Mouse (Mus musculus): ENCODE measurements at regions not wholly inside any gene's neighbourhood (a gene's known extent, or its start where the extent isn't known, plus 50 kb on each side); places are given as distances from the start of the nearest gene placed in this dataset.

DNA sequence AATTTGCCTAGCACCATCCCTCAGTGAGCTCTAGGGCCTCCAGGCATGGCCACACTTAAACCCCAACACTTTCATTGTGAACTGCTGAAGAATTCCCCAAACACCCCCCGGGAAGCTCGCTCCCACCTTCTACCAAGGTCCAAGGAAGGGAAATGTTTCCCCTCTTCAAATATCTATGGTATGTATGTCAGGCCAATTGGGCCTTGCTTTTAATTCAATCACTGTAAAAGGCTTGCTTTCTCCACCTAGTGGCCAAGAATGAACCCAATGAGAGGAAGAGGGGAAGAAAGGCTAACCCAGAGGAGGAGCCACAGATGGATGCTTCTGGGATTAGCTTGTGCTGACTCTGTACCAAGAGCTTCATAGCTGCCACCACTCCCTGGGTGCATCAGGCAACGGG, 336.3 kb upstream of the Tgfbr2 start:
- no peaks in the 10 kb centered on the region for H3K4me1 ChIP-seq (ENCODE audit: control insufficient read depth, insufficient read depth, insufficient read length, low read length)
- H3K27ac ChIP-seq (replicated peaks; ENCODE audit: low read depth, low read length) = no peak overlapping the region

GRCm38 (mm10) chr9:116507756-116508155, 332.6 kb upstream of the Tgfbr2 start:
- no peaks in the 10 kb centered on the region for H3K4me1 ChIP-seq (ENCODE audit: control insufficient read depth, insufficient read depth, insufficient read length, low read length)

More for the DNA sequence above, 336.3 kb upstream of the Tgfbr2 start:
- no peak overlapping the region for H3K4me3 ChIP-seq (ENCODE audit: insufficient read depth, low read depth, low read length)

DNA sequence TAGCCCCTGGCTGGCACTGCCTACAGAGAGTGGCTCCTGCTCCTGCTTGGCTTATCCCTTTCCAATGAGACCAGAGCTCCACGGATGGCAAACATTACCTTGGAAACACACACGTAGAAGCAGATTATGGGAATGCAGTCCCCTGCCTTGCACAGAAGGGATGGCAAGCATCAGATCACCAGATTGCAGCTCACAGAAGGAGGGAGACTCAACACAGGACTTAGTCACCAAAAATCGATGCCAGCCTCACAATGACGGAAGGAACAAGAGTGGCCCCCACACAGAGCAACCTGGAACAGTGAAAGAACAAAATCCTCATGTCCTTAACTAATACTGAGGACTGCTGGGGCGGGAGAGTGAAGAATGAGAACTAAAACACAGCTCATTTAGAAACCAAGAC, 327.7 kb upstream of the Tgfbr2 start:
- Histone ChIP-seq H3K4me3 (ENCODE audit: insufficient read depth, low read depth, low read length) (no peak overlapping the region), H3K4me1 (ENCODE audit: control insufficient read depth, insufficient read depth, insufficient read length, low read length) (no peaks in the 10 kb centered on the region), H3K27ac (replicated peaks; ENCODE audit: low read depth, low read length) (no peak overlapping the region)

More at GRCm38 (mm10) chr9:116507756-116508155, 332.6 kb upstream of the Tgfbr2 start:
- H3K27ac ChIP-seq (replicated peaks; ENCODE audit: low read depth, low read length) = no peak overlapping the region
- H3K4me3 ChIP-seq (ENCODE audit: insufficient read depth, low read depth, low read length) = no peak overlapping the region

GRCm38 (mm10) chr9:116500951-116501350, 325.8 kb upstream of the Tgfbr2 start:
- no peaks in the 10 kb centered on the region for H3K4me1 ChIP-seq (ENCODE audit: control insufficient read depth, insufficient read depth, insufficient read length, low read length)
- no peak overlapping the region for H3K27ac ChIP-seq (replicated peaks; ENCODE audit: low read depth, low read length)
- no peak overlapping the region for H3K4me3 ChIP-seq (ENCODE audit: insufficient read depth, low read depth, low read length)

DNA sequence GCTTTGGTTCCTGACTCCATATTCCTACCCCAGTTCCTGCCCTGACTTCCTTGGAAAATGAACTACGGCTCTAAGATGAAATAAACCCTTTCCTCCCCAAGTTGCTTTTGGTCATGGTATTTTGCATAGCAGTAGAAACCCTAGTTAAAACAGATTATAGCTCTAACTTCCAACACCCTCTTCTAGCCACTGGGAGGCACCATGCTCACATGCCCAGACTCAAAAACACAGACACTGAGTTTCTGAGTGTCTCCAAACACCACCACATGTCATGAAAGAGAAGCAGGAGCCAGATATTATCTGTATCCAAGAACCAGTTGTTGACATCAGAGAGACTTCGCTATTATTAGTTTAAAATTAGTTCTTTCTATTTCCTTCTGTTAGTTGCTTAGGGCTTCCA, 316.1 kb upstream of the Tgfbr2 start:
- Histone ChIP-seq H3K4me1 (ENCODE audit: control insufficient read depth, insufficient read depth, insufficient read length, low read length) (no peaks in the 10 kb centered on the region), H3K27ac (replicated peaks; ENCODE audit: low read depth, low read length) (no peak overlapping the region), H3K4me3 (ENCODE audit: insufficient read depth, low read depth, low read length) (no peak overlapping the region)

DNA sequence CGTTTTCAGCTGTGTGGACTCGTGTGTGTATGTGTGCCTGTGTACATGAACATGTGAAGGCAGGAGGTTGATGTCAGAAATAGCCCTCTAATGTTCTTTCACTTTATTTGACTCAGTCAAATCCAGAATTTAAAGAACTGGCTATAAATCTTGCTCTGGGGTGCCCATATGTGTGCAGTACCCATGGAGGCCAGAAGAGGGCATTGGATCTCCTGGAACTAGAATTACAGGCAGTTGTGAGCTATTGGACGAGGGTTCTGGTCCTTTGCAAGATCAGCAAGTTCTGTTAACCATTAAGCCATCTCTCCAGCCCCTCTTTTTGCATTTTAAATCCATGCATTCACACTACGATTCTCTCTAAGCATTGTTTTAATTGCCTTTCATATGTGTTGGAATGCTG, 314.6 kb upstream of the Tgfbr2 start:
- Histone ChIP-seq H3K4me3 (ENCODE audit: insufficient read depth, low read depth, low read length) (no peak overlapping the region), H3K27ac (replicated peaks; ENCODE audit: low read depth, low read length) (no peak overlapping the region), H3K4me1 (ENCODE audit: control insufficient read depth, insufficient read depth, insufficient read length, low read length) (no peaks in the 10 kb centered on the region)

- H3K4me1 ChIP-seq (ENCODE audit: control insufficient read depth, insufficient read depth, insufficient read length, low read length) = no peaks in the 10 kb centered on the region
- H3K4me3 ChIP-seq (ENCODE audit: insufficient read depth, low read depth, low read length) = no peak overlapping the region
- H3K27ac ChIP-seq (replicated peaks; ENCODE audit: low read depth, low read length) = no peak overlapping the region
Measured at GRCm38 (mm10) chr9:116489273-116489672, 314.1 kb upstream of the Tgfbr2 start.

DNA sequence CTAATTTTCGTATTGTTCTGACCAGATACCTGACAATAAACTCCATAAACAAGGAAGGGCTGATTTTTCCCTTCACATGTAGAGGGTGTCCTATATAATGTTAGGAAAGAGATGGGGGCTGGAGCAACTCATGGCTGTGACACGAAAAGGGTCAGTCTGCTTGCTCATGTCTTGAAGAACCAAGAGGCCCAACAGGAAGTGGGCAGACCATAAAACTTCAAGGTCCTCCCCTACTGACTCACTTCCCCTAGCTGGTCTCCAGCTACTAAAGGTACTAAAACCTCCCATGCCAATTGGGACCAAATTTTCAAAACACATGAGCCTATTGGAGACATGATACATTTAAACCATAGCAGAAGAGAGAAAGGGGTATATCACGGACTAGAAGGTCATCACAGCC, 302.1 kb upstream of the Tgfbr2 start:
- peaks cover 11% of the 10 kb centered on the region for H3K4me1 ChIP-seq (ENCODE audit: control insufficient read depth, insufficient read depth, insufficient read length, low read length)
- no peak overlapping the region for H3K27ac ChIP-seq (replicated peaks; ENCODE audit: low read depth, low read length)
- no peak overlapping the region for H3K4me3 ChIP-seq (ENCODE audit: insufficient read depth, low read depth, low read length)

- H3K4me3 ChIP-seq (ENCODE audit: insufficient read depth, low read depth, low read length) = no peak overlapping the region
- H3K27ac ChIP-seq (replicated peaks; ENCODE audit: low read depth, low read length) = no peak overlapping the region
- peaks cover 12% of the 10 kb centered on the region for H3K4me1 ChIP-seq (ENCODE audit: control insufficient read depth, insufficient read depth, insufficient read length, low read length)
Measured at GRCm38 (mm10) chr9:116475206-116475955, 300.2 kb upstream of the Tgfbr2 start.

GRCm38 (mm10) chr9:116472855-116473254, 297.7 kb upstream of the Tgfbr2 start:
- H3K27ac ChIP-seq (replicated peaks; ENCODE audit: low read depth, low read length) = no peak overlapping the region
- H3K4me1 ChIP-seq (ENCODE audit: control insufficient read depth, insufficient read depth, insufficient read length, low read length) = peaks cover 22% of the 10 kb centered on the region
- no peak overlapping the region for H3K4me3 ChIP-seq (ENCODE audit: insufficient read depth, low read depth, low read length)

DNA sequence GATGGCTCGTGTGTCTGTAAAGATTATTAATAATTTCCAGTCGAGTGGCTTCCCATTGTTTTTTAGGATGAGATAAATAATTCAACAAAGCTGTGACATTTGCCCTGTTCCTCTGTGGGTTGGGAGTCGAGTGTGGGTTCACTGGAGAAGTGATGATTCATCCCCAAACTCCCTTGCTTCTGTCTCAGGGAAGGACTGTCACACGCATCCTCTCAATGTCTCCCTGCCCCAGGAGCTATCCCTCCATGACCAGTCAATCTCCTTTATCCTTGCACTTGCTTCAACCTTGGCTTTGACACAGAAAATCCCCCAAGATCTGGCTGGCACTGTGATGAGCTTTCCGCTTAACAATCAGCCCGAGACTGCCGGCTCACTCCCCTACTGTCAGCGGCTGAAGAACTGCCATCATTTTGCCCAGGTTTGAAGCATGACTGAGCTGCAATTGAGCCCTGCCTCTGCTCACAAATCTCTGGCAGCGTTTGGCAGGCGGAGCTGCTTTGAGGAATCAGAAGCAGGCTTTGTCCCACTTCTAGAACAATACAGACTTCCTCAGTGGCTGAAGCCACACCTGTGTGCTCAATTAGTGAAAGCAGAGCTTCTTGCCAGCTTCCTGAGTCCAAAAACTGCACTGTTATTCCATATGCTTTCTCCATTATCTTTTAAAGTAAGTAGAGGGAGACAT, 293.6 kb upstream of the Tgfbr2 start:
- Histone ChIP-seq H3K27ac (replicated peaks; ENCODE audit: low read depth, low read length) (peak overlapping the region; percentile 65), H3K4me3 (ENCODE audit: insufficient read depth, low read depth, low read length) (no peak overlapping the region), H3K4me1 (ENCODE audit: control insufficient read depth, insufficient read depth, insufficient read length, low read length) (peaks cover 13% of the 10 kb centered on the region)

- no peak overlapping the region for H3K27ac ChIP-seq (replicated peaks; ENCODE audit: low read depth, low read length)
- peaks cover 13% of the 10 kb centered on the region for H3K4me1 ChIP-seq (ENCODE audit: control insufficient read depth, insufficient read depth, insufficient read length, low read length)
- H3K4me3 ChIP-seq (ENCODE audit: insufficient read depth, low read depth, low read length) = no peak overlapping the region
Measured at GRCm38 (mm10) chr9:116466336-116466735, 291.2 kb upstream of the Tgfbr2 start.

GRCm38 (mm10) chr9:116464626-116465025, 289.5 kb upstream of the Tgfbr2 start:
- peaks cover 7% of the 10 kb centered on the region for H3K4me1 ChIP-seq (ENCODE audit: control insufficient read depth, insufficient read depth, insufficient read length, low read length)
- H3K27ac ChIP-seq (replicated peaks; ENCODE audit: low read depth, low read length) = no peak overlapping the region
- no peak overlapping the region for H3K4me3 ChIP-seq (ENCODE audit: insufficient read depth, low read depth, low read length)

DNA sequence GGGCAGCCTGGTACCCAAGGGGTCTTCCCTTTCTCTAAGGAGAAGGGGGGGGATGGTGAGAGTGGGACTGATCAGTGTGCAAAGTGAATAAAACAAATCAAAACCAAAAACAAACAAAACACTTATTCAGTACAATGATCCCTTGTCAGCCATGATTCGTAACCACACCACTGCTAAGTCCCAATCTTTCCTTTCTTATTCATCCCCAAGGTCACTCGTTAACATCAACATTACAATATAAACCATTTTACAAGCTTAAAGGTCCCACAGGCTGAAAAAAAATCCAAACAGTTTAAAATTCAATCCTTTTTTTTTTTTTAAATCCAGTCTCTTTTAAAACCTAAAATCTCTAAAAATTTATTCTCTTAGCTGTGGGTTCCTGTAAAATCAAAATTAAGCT, 287.1 kb upstream of the Tgfbr2 start:
- no peak overlapping the region for H3K27ac ChIP-seq (replicated peaks; ENCODE audit: low read depth, low read length)
- no peak overlapping the region for H3K4me3 ChIP-seq (ENCODE audit: insufficient read depth, low read depth, low read length)
- peaks cover 3% of the 10 kb centered on the region; the same call in 1 of the 2 replicates for H3K4me1 ChIP-seq (ENCODE audit: control insufficient read depth, insufficient read depth, insufficient read length, low read length)

- H3K4me1 ChIP-seq (ENCODE audit: control insufficient read depth, insufficient read depth, insufficient read length, low read length) = peaks cover 3% of the 10 kb centered on the region; the same call in 1 of the 2 replicates
- H3K27ac ChIP-seq (replicated peaks; ENCODE audit: low read depth, low read length) = no peak overlapping the region
- H3K4me3 ChIP-seq (ENCODE audit: insufficient read depth, low read depth, low read length) = no peak overlapping the region
Measured at GRCm38 (mm10) chr9:116460022-116460421, 284.9 kb upstream of the Tgfbr2 start.

- Histone ChIP-seq H3K4me1 (ENCODE audit: control insufficient read depth, insufficient read depth, insufficient read length, low read length) (no peaks in the 10 kb centered on the region; the same call in 1 of the 2 replicates), H3K4me3 (ENCODE audit: insufficient read depth, low read depth, low read length) (no peak overlapping the region), H3K27ac (replicated peaks; ENCODE audit: low read depth, low read length) (no peak overlapping the region)
Measured at GRCm38 (mm10) chr9:116452050-116452449, 276.9 kb upstream of the Tgfbr2 start.
